In genomic region chr8:84658951-84659350, GRCm38 (mm10) we compare ENCODE assay signal across 12 mouse cellular contexts. TPM values are rescaled to one million over a fixed set of nuclear protein-coding genes. Genes with fewer than 3 reads are reported as not detected.
DNase-seq lines count a peak whose midpoint lies in the region; ATAC-seq lines count a peak whose summit lies in the region.
"Had no signal": no experiment of that assay in that cellular context is flagged by ENCODE, and none has a peak within 500 bp of the region (broad histone marks: within the 10 kb centered on the region; RNA-seq: fewer than 3 reads in every experiment).

No protein-coding gene starts in this region.

- no peak overlapping the region for H3K9ac ChIP-seq in heart, embryonic 15.5 days
- H3K9ac ChIP-seq in midbrain, embryonic 13.5 days (replicated peaks), result no peak overlapping the region
- no peak overlapping the region for H3K9ac ChIP-seq in intestine, embryonic 16.5 days (ENCODE audit: low read depth, low read length)
- no peak overlapping the region for H3K9ac ChIP-seq in stomach, embryonic 16.5 days (ENCODE audit: low read length)

- H3K27me3 ChIP-seq in heart, embryonic 15.5 days, result no peaks in the 10 kb centered on the region
- peaks cover 11% of the 10 kb centered on the region; the same call in 1 of the 2 replicates for H3K27me3 ChIP-seq in midbrain, embryonic 13.5 days
- H3K27me3 ChIP-seq in midbrain, embryonic 10.5 days (ENCODE audit: low read depth, poor library complexity, severe bottlenecking), result no peaks in the 10 kb centered on the region
- no peaks in the 10 kb centered on the region for H3K27me3 ChIP-seq in intestine, embryonic 16.5 days (replicated peaks; ENCODE audit: control insufficient read depth, insufficient read depth, low read length)
- H3K27me3 ChIP-seq in stomach, embryonic 16.5 days (ENCODE audit: control insufficient read depth, insufficient read depth, low read length), result no peaks in the 10 kb centered on the region

- H3K4me3 ChIP-seq in heart, embryonic 15.5 days, result no peak overlapping the region
- no peak overlapping the region for H3K4me3 ChIP-seq in midbrain, embryonic 13.5 days (replicated peaks)
- no peak overlapping the region for H3K4me3 ChIP-seq in midbrain, embryonic 10.5 days
- H3K4me3 ChIP-seq in intestine, embryonic 16.5 days (ENCODE audit: low read length), result no peak overlapping the region
- H3K4me3 ChIP-seq in stomach, embryonic 16.5 days (replicated peaks; ENCODE audit: low read length), result no peak overlapping the region

- DNase-seq in heart, postnatal 36 days, result no peak
- no peak for DNase-seq in midbrain, embryonic 10.5 days (ENCODE audit: low spot score)
- no peak for DNase-seq in cerebellum, adult 9-11 months
- no peak for DNase-seq in kidney, postnatal 36 days
- DNase-seq: kidney, postnatal 4 days; right cerebral cortex, postnatal 25 days had no signal

- no peaks in the 10 kb centered on the region for H3K9me3 ChIP-seq in heart, embryonic 15.5 days (replicated peaks)
- H3K9me3 ChIP-seq in midbrain, embryonic 13.5 days, result no peaks in the 10 kb centered on the region
- no peaks in the 10 kb centered on the region for H3K9me3 ChIP-seq in midbrain, embryonic 10.5 days (replicated peaks)
- H3K9me3 ChIP-seq in intestine, embryonic 16.5 days (ENCODE audit: control insufficient read depth, low read length), result no peaks in the 10 kb centered on the region
- no peaks in the 10 kb centered on the region for H3K9me3 ChIP-seq in stomach, embryonic 16.5 days (replicated peaks; ENCODE audit: control insufficient read depth, low read length)
- H3K9me3 ChIP-seq: forebrain, embryonic 12.5 days; G1E had no signal

- intact Hi-C loops in heart, postnatal 36 days (cut with DNase I), result no loop called here

- no peak for ATAC-seq in heart, embryonic 15.5 days (replicated peaks; ENCODE audit: insufficient number of reproducible peaks, insufficient read depth, low FRiP score, low read depth)
- ATAC-seq in midbrain, embryonic 13.5 days, result no peak
- ATAC-seq in intestine, embryonic 16.5 days, result no peak
- no peak for ATAC-seq in stomach, embryonic 16.5 days (ENCODE audit: insufficient read depth, low FRiP score)

- no peak overlapping the region for H3K4me2 ChIP-seq in heart, embryonic 15.5 days
- peak overlapping the region; percentile 88; the same call in 1 of the 2 replicates for H3K4me2 ChIP-seq in midbrain, embryonic 13.5 days (replicated peaks)
- 0 out of 2 replicates have a peak overlapping the region, but pooled peaks have one; percentile 77 for H3K4me2 ChIP-seq in intestine, embryonic 16.5 days (ENCODE audit: low read depth, low read length)
- peak overlapping the region; percentile 78; the same call in 1 of the 2 replicates for H3K4me2 ChIP-seq in stomach, embryonic 16.5 days (ENCODE audit: low read depth, low read length)

- peak overlapping the region; percentile 97 for H3K27ac ChIP-seq in heart, embryonic 15.5 days
- H3K27ac ChIP-seq in midbrain, embryonic 13.5 days, result no peak overlapping the region
- H3K27ac ChIP-seq in midbrain, embryonic 10.5 days (replicated peaks), result no peak overlapping the region
- H3K27ac ChIP-seq in intestine, embryonic 16.5 days (ENCODE audit: low read length), result peak overlapping the region; percentile 97
- H3K27ac ChIP-seq in stomach, embryonic 16.5 days (ENCODE audit: low read length), result peak overlapping the region; percentile 99

- peaks cover 42% of the 10 kb centered on the region for H3K4me1 ChIP-seq in heart, embryonic 15.5 days (replicated peaks)
- H3K4me1 ChIP-seq in midbrain, embryonic 13.5 days (replicated peaks), result peaks cover 63% of the 10 kb centered on the region
- peaks cover 83% of the 10 kb centered on the region for H3K4me1 ChIP-seq in midbrain, embryonic 10.5 days
- H3K4me1 ChIP-seq in intestine, embryonic 16.5 days (ENCODE audit: control insufficient read depth, insufficient read depth, low read length), result peaks cover 49% of the 10 kb centered on the region
- H3K4me1 ChIP-seq in stomach, embryonic 16.5 days (ENCODE audit: control insufficient read depth, insufficient read depth, low read length), result peaks cover 46% of the 10 kb centered on the region

- no peaks in the 10 kb centered on the region for H3K36me3 ChIP-seq in heart, embryonic 15.5 days
- H3K36me3 ChIP-seq in midbrain, embryonic 13.5 days, result no peaks in the 10 kb centered on the region
- no peaks in the 10 kb centered on the region for H3K36me3 ChIP-seq in midbrain, embryonic 10.5 days
- H3K36me3 ChIP-seq in intestine, embryonic 16.5 days (ENCODE audit: control insufficient read depth, insufficient read depth, low read length), result no peaks in the 10 kb centered on the region
- no peaks in the 10 kb centered on the region for H3K36me3 ChIP-seq in stomach, embryonic 16.5 days (ENCODE audit: control insufficient read depth, insufficient read depth, low read length)
- H3K36me3 ChIP-seq: forebrain, embryonic 12.5 days had no signal

- WGBS in heart, embryonic 15.5 days, result 45% methylated on average over 1 of the region's 1 CpGs
- WGBS in midbrain, embryonic 13.5 days, result 41% methylated on average over 1 of the region's 1 CpGs
- WGBS in midbrain, embryonic 10.5 days, result 39% methylated on average over 1 of the region's 1 CpGs
- WGBS in intestine, embryonic 16.5 days, result 58% methylated on average over 1 of the region's 1 CpGs
- WGBS in stomach, embryonic 16.5 days, result 71% methylated on average over 1 of the region's 1 CpGs

RNA-seq across cellular contexts. Expression of gene Ier2, which starts 3.7 kb away (rescaled TPM):
- polyA plus RNA-seq in heart, embryonic 15.5 days (2015; fragmentation: Nextera tagmentation; extraction: Ambion mirVana), result 34.9 and 50.5 TPM in 2 replicates
- total RNA-seq in heart, postnatal 36 days (2021), result 10 to 100 TPM; 12.6 to 16.5 TPM
- 20.0 and 26.3 TPM in 2 replicates for polyA plus RNA-seq in midbrain, embryonic 13.5 days (2015; fragmentation: Nextera tagmentation; extraction: Ambion mirVana)
- polyA plus RNA-seq in midbrain, embryonic 10.5 days (2016; fragmentation: Nextera tagmentation; extraction: Ambion mirVana), result 63.6 and 78.2 TPM in 2 replicates
- 77.7 and 78.7 TPM in 2 replicates for polyA plus RNA-seq in intestine, embryonic 16.5 days (2015; fragmentation: Nextera tagmentation; extraction: Ambion mirVana)
- polyA plus RNA-seq in stomach, embryonic 16.5 days (2015; fragmentation: Nextera tagmentation; extraction: Ambion mirVana), result 62.4 and 69.5 TPM in 2 replicates

RNA-seq across cellular contexts. Expression of gene Trmt1, which starts 27.2 kb away (rescaled TPM):
- polyA plus RNA-seq in heart, embryonic 15.5 days (2015; fragmentation: Nextera tagmentation; extraction: Ambion mirVana), result 40.6 and 47.4 TPM in 2 replicates
- 10 to 100 TPM; 36.1 to 39.2 TPM for total RNA-seq in heart, postnatal 36 days (2021)
- 50.1 and 55.7 TPM in 2 replicates for polyA plus RNA-seq in midbrain, embryonic 13.5 days (2015; fragmentation: Nextera tagmentation; extraction: Ambion mirVana)
- polyA plus RNA-seq in midbrain, embryonic 10.5 days (2016; fragmentation: Nextera tagmentation; extraction: Ambion mirVana), result 56.4 and 58.1 TPM in 2 replicates
- 60.0 and 67.1 TPM in 2 replicates for polyA plus RNA-seq in intestine, embryonic 16.5 days (2015; fragmentation: Nextera tagmentation; extraction: Ambion mirVana)
- 53.7 and 54.1 TPM in 2 replicates for polyA plus RNA-seq in stomach, embryonic 16.5 days (2015; fragmentation: Nextera tagmentation; extraction: Ambion mirVana)

RNA-seq across cellular contexts. Expression of gene Nacc1, which starts 28.7 kb away (rescaled TPM):
- 10.7 and 14.6 TPM in 2 replicates for polyA plus RNA-seq in heart, embryonic 15.5 days (2015; fragmentation: Nextera tagmentation; extraction: Ambion mirVana)
- 10 to 100 TPM; 27.3 to 30.1 TPM for total RNA-seq in heart, postnatal 36 days (2021)
- 16.8 and 17.3 TPM in 2 replicates for polyA plus RNA-seq in midbrain, embryonic 13.5 days (2015; fragmentation: Nextera tagmentation; extraction: Ambion mirVana)
- 24.8 and 26.3 TPM in 2 replicates for polyA plus RNA-seq in midbrain, embryonic 10.5 days (2016; fragmentation: Nextera tagmentation; extraction: Ambion mirVana)
- polyA plus RNA-seq in intestine, embryonic 16.5 days (2015; fragmentation: Nextera tagmentation; extraction: Ambion mirVana), result 11.0 and 14.8 TPM in 2 replicates
- 14.4 and 14.5 TPM in 2 replicates for polyA plus RNA-seq in stomach, embryonic 16.5 days (2015; fragmentation: Nextera tagmentation; extraction: Ambion mirVana)

RNA-seq across cellular contexts. Expression of gene Lyl1, which starts 42.3 kb away (rescaled TPM):
- 9.2 and 13.2 TPM in 2 replicates for polyA plus RNA-seq in heart, embryonic 15.5 days (2015; fragmentation: Nextera tagmentation; extraction: Ambion mirVana)
- total RNA-seq in heart, postnatal 36 days (2021), result 1 to 10 TPM; 5.4 to 5.7 TPM
- polyA plus RNA-seq in midbrain, embryonic 13.5 days (2015; fragmentation: Nextera tagmentation; extraction: Ambion mirVana), result 2.1 and 2.4 TPM in 2 replicates
- polyA plus RNA-seq in midbrain, embryonic 10.5 days (2016; fragmentation: Nextera tagmentation; extraction: Ambion mirVana), result 4.8 and 5.8 TPM in 2 replicates
- polyA plus RNA-seq in intestine, embryonic 16.5 days (2015; fragmentation: Nextera tagmentation; extraction: Ambion mirVana), result 4.9 and 5.0 TPM in 2 replicates
- 6.0 and 8.3 TPM in 2 replicates for polyA plus RNA-seq in stomach, embryonic 16.5 days (2015; fragmentation: Nextera tagmentation; extraction: Ambion mirVana)

Comparison
In these comparisons a context has a peak if more than half of its experiments do, and no peak if none do; other contexts are left out.
1. H3K27ac ChIP-seq: peak in heart, embryonic 15.5 days (single experiment), intestine, embryonic 16.5 days (single experiment) and stomach, embryonic 16.5 days (single experiment); none in midbrain, embryonic 13.5 days (single experiment) and midbrain, embryonic 10.5 days (single experiment).